Mouse (Mus musculus) ES-Bruce4 (cell line): ENCODE results near the gene Eral1.

Source experiments
- CTCF ChIP-seq: IDR thresholded peaks from one replicate; pipeline ENCODE4 v1.8.1; 2011; ENCODE audit warnings: low read depth, low read length
- EP300 ChIP-seq: IDR thresholded peaks from 2 replicates; pipeline ENCODE4 v1.6.1; 2011; ENCODE audit warnings: low read depth, low read length; ENCODE audit not compliant: insufficient read depth

DNA sequence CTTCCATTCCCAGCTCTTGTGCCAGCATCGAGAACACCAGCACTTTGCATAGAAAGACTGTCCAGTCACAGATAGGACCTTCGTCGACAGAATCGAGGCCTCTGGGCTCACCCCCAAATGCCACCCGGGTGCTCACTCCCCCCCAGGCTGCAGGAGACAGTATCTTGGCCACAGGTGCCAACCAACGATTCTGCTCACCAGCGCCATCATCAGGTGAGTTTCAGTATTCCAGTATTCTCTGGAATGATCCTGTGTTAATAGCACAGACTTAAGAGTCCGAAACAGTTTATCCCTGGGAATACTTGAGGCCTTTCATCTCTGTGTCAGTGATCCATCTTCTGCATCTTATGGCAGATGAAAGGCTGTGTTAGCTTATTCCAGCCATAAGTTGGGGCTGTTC is 56.6 kb downstream of the Eral1 start:
- TF ChIP-seq CTCF (peak; percentile 37), EP300 (no peak)
